Mouse (Mus musculus) megakaryocyte, embryonic 14.5 days (primary cell): Measurements from ENCODE around the gene Ipmk. TPM values are rescaled to one million over a fixed set of nuclear protein-coding genes. Genes with fewer than 3 reads are reported as not detected.

Experiments
- H3K27me3 ChIP-seq: replicated peaks from 2 replicates; pipeline ENCODE3; 2012; ENCODE audit warnings: inconsistent platforms
- H3K36me3 ChIP-seq: replicated peaks from 2 replicates; pipeline ENCODE3; 2012; ENCODE audit warnings: low read length, inconsistent platforms, mixed read lengths
- H3K4me1 ChIP-seq: 2 replicates; pipeline ENCODE4 v1.6.1; 2012; ENCODE audit warnings: inconsistent platforms
- H3K4me3 ChIP-seq: replicated peaks from 2 replicates; pipeline ENCODE3; 2012; ENCODE audit warnings: moderate library complexity, mild to moderate bottlenecking, inconsistent platforms
- H3K9me3 ChIP-seq: 2 replicates; pipeline ENCODE4 v1.6.1; 2012; ENCODE audit warnings: inconsistent platforms
- FLI1 ChIP-seq: IDR thresholded peaks from 2 replicates; pipeline ENCODE4 v1.6.1; 2012; ENCODE audit warnings: low read length, inconsistent platforms, mixed read lengths
- GATA1 ChIP-seq: IDR thresholded peaks from 3 replicates; pipeline ENCODE4 v1.6.1; 2012; ENCODE audit warnings: mixed read lengths, low read length, inconsistent platforms, borderline replicate concordance
- polyA plus RNA-seq: library from polyadenylated mRNA; stranded (reverse); fragments of >175 nt; gene quantifications from 2 replicates; pipeline ENCODE4 v1.2.3, GENCODE M21; 2012; ENCODE audit warnings: low replicate concordance; ENCODE audit not compliant: insufficient read depth

Ipmk gene
- polyA plus RNA-seq, 1 experiment, result 5.1 TPM

DNA sequence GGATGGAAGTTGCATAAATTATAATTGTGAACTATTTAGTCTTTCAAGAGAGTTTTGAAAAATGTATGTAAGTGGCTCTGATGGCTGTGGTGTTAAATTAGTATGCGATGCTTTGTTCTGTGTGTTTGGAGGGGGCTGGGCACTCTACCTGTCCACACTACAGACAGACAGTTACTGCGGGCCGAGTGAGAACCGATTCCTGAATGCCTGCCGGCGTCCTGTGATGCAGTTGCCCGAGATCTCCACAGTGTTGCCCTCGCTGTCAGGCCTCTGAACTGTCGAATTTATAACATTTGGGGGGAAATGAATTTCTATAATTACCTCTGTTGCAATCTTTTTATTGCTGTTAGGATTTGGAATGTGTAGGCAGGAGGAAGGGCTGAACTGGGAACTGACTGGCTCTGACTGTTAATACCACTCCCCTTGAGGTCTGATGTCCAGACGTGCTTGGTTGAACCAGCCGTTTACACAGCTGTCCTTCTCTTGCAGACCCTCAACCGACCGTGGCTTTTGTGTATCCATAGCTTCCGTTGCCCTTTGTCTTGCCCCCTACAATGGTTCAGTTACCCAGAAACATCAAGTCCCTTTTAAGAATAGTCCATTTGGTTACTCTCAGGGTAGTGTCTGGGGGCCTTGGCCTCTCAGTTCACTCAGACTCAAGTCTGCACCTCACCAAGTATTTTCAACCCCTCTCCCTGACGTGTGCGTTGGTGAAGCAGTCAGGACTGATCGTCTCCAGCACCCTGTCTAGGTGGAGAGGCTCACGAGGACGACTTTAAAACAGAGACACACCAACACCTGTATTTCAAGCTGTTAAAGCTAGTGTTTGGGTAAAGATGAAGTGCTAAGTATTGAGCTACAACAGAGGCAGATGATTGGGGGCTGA is 36.8 kb downstream of the Ipmk start:
- Histone ChIP-seq H3K27me3 (no peaks in the 10 kb centered on the region), H3K4me3 (no peak overlapping the region), H3K4me1 (no peaks in the 10 kb centered on the region), H3K9me3 (no peaks in the 10 kb centered on the region), H3K36me3 (peaks cover 45% of the 10 kb centered on the region)
- no peak for TF ChIP-seq GATA1
- no peak for TF ChIP-seq FLI1

DNA sequence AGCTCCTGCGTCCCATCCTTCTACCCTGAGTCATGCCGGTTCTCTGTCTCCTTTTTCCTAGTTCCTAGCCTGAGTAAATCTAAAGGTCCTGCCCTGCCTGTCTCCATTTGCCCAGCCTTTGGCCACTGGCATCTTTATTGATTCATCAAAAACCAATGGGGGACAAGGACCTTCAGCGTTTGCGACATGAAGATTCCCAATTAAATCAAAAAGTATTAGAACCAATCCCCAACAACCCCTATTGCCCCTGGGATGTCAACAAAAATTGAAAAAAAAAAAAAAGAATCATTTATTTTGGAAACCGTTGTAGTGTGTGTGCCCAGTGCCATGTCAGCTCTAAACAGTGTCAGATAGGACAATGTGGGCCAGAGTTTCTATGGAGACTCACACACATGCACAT is 41.7 kb downstream of the Ipmk start:
- TF ChIP-seq FLI1 (no peak), GATA1 (no peak)
- Histone ChIP-seq H3K4me1 (no peaks in the 10 kb centered on the region), H3K4me3 (no peak overlapping the region), H3K9me3 (peaks cover 38% of the 10 kb centered on the region), H3K36me3 (peaks cover 7% of the 10 kb centered on the region), H3K27me3 (no peaks in the 10 kb centered on the region)

DNA sequence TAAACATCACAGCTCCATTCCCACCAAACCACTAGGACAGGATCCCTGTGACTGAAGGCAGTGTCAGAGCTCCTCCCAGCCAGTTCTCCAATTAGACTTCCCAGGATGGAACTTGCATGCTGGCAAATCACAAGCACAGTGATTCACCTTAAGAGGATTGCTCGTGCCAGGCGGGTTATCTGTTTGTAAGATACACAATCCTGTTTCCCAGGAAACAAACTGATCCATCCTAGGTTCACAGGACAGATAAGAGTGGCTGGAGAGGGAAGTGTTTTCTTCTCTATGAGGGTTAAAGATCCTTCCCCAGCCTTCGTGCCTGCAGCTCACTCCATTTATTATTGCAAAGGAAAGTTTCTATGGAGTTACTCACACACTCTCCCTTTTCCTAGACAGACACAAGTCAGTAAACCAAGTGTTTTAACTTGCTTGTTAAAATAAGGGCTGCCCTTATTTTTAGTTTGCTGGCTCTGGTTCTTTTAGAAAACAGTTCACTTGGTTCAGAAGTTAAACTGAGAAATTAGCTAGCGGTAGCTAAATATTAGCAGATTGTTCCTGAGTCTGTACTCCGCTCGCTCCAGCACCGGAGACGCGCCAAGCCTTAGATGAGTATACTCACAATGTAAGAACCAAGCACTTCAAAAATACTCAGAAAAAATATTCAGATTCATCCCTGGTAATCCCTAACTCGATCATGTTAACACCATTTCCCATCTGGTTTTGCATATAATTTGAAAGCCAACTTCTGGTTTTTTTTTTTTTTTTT is 51.0 kb downstream of the Ipmk start:
- TF ChIP-seq GATA1 (no peak), FLI1 (no peak)

DNA sequence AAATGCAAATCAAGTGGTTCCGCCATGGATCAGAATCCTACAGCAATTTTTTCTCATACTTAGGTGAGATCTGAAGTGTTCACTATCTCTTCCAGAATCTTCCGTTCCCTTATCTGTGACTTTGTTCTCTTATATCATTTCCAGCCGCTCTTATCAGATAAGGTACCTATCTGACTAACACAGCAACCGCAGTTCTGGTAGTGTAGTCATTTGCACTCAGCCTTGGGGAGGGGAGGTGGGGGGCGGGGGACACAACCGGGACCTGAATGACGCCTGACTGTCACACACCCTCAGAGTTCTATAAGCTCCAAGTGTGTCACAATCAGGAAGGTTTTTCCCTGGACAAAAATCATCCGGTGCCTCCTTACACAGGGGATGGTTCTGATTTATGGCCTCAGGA is 51.8 kb downstream of the Ipmk start:
- no peak for TF ChIP-seq FLI1
- TF ChIP-seq GATA1, result no peak
- Histone ChIP-seq H3K27me3 (no peaks in the 10 kb centered on the region), H3K9me3 (peaks cover 20% of the 10 kb centered on the region), H3K4me3 (no peak overlapping the region), H3K4me1 (no peaks in the 10 kb centered on the region), H3K36me3 (no peaks in the 10 kb centered on the region)

More for the DNA sequence above, 51.0 kb downstream of the Ipmk start:
- H3K9me3 ChIP-seq, result peaks cover 28% of the 10 kb centered on the region
- no peaks in the 10 kb centered on the region for H3K36me3 ChIP-seq
- no peaks in the 10 kb centered on the region for H3K4me1 ChIP-seq
- H3K4me3 ChIP-seq, result no peak overlapping the region
- no peaks in the 10 kb centered on the region for H3K27me3 ChIP-seq

DNA sequence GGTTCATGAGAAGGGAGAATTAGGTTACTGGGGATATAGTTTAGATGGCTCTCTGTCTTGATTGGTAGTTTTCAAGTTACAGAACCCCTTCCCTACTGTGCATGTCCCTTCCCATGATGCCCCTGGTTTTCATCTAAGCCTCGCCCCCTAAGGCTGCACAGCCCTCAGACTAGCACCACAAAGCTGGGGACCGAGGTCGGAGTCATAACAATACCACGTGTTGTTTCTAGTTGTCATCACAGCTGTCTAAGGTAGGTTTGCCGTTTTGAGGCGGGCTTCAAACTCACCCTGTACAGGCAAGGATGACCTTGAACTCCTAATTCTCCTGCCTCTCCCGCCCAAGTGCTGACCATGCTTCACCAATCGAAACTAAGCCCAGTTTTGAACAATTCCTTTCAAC is 52.4 kb downstream of the Ipmk start:
- Histone ChIP-seq H3K4me3 (no peak overlapping the region), H3K9me3 (peaks cover 16% of the 10 kb centered on the region), H3K36me3 (no peaks in the 10 kb centered on the region), H3K4me1 (no peaks in the 10 kb centered on the region), H3K27me3 (no peaks in the 10 kb centered on the region)
- no peak for TF ChIP-seq GATA1
- TF ChIP-seq FLI1, result no peak

DNA sequence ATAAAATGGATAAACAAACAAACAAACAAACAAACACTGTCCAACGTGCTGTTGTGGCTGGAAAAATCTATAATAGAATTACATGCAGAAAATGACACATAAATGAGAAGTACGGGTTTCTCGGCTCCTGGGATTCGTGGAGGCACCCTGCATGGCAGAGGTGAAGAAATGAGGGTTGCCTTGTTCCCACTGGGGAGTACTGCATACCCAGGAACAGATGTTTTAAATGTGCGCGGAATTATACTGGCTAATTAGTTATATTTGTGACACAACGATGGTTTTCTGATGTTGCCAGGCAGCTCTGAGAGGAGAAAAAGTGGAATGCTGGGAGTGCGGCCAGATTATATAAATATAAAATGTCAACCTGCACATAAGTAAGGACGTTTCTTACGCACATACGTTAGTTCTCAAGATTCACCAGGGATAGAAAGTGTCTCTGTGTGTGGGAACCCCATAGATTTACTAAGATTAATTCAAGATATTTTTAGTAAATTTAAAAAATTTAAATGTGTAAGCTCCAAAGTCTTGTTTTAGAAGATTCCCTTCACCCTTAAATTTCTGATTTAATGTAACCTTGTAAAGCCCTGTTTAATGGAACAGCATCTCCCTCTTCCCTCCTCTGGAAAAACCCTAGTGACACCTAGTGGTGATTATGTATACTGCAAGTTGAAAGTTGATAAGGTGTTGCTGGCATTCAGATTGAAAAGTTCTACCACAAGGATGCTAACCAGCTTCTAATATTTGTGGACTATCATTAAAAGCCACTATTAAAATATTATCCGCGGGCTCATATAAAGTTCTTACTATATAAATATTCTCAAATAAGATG is 53.5 kb downstream of the Ipmk start:
- Histone ChIP-seq H3K4me1 (no peaks in the 10 kb centered on the region), H3K27me3 (no peaks in the 10 kb centered on the region), H3K9me3 (peaks cover 12% of the 10 kb centered on the region), H3K4me3 (no peak overlapping the region), H3K36me3 (no peaks in the 10 kb centered on the region)
- TF ChIP-seq FLI1 (no peak), GATA1 (no peak)

DNA sequence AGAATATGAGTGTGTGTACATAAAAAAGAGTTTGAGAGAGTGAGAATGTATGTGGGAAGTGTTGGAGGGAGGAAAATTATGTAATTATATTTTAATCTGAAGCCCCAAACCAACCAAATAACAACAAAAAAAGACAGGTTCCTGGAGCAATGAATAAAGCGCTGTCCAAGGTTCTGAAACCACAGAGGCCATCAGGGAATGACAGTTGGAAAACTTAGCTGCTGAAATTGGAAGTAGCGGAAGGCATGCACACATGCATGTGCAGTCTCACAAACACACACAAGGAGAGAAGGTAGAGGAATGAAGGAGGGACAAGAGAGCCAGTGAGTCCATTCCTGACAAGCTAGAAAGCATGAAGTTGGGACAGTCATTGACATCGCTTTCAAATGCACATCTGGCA is 56.1 kb downstream of the Ipmk start:
- peak overlapping the region; percentile 71 for H3K4me3 ChIP-seq
- no peaks in the 10 kb centered on the region for H3K4me1 ChIP-seq
- no peaks in the 10 kb centered on the region for H3K36me3 ChIP-seq
- no peaks in the 10 kb centered on the region for H3K27me3 ChIP-seq
- TF ChIP-seq FLI1 (no peak), GATA1 (no peak)
- peaks cover 13% of the 10 kb centered on the region for H3K9me3 ChIP-seq

DNA sequence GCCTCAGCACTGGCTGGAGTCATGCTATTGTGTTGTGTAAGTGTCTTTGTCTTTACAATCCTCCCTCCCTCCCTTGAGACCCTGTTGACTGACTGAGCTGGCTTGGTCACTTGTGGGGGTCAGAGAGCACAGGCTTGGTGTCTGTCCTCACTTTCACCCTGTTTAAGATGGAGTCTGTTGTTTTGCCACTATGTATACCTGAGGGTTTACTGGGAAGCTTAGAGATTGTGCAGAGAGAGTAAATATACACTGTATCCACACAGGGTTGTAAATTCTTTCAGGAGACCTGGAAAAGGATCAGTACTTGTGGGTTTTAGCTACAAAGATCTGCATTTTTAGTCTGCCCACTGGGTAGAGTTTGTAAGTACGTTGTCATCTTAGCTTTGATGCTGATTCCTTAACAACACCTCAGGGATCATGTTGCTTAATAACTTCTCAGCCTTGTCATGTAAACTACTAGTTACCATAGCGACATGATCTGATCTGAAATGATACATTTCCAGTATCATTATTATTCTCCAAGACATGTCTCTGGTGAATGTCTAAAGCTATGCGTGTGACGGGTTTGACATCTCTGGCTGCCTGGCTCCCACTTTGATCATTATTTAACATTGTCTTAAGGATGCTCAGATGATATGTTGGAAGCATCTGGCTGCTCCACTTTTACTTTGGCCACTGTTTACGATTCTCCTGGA is 58.1 kb downstream of the Ipmk start:
- no peak for TF ChIP-seq GATA1
- no peak for TF ChIP-seq FLI1
- H3K27me3 ChIP-seq, result no peaks in the 10 kb centered on the region

DNA sequence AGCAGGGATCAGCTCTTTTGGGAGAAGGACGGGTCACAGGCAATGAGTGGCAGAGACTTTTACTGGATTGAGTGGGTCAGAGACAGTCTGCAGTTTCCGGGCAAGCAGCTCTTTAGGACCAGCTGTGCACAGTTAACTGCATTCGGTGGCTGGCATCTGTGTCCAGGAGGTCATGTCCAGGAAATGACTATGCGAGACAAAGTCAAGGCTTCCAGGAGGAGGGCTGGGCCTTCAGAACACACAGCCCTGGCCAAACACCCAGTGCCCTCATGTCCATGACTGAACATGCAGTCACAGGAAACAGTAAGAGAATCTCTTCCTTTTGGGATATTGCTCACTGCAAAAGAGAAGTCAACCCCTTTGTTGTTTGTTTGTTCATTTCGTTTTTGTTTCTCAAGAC is 62.4 kb downstream of the Ipmk start:
- Histone ChIP-seq H3K27me3 (no peaks in the 10 kb centered on the region), H3K4me3 (no peak overlapping the region), H3K9me3 (peaks cover 30% of the 10 kb centered on the region), H3K36me3 (no peaks in the 10 kb centered on the region), H3K4me1 (peaks cover 3% of the 10 kb centered on the region; the same call in 1 of the 2 replicates)
- TF ChIP-seq FLI1 (no peak), GATA1 (no peak)

More for the DNA sequence above, 58.1 kb downstream of the Ipmk start:
- Histone ChIP-seq H3K4me1 (peaks cover 3% of the 10 kb centered on the region; the same call in 1 of the 2 replicates), H3K9me3 (peaks cover 24% of the 10 kb centered on the region), H3K36me3 (no peaks in the 10 kb centered on the region), H3K4me3 (no peak overlapping the region)
